Mouse (Mus musculus): Measurements from ENCODE around the gene Gdpd3.
A peak's percentile ranks its signal among the peaks of the same experiment; 100 is the strongest.

The Gdpd3 gene

GRCm38 (mm10) chr7:126803751-126804150 is 37.6 kb downstream of the Gdpd3 start:
- no peak for DNase-seq (ENCODE audit: low spot score in 2 of 2)

DNA sequence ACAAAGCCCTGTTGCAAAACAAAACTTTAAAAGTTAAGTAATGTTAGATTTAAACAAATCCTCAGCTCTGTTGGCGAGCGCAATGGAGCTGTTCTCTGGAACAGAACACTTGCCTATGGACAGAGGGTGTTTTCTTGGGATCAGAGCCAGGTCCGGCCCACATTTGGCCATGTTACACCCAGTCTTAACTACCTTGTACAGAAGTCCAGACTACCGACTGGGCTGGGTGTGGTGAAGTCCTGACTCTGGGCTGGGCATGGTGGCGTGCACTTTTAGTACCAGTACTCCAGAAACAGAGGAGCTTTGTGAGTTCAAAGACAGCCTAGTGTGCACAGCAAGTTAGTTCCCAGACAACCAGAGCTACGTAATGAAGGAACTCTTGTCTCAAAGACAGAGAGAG is 40.8 kb downstream of the Gdpd3 start:
- no peak for DNase-seq (ENCODE audit: low spot score in 2 of 2)

DNA sequence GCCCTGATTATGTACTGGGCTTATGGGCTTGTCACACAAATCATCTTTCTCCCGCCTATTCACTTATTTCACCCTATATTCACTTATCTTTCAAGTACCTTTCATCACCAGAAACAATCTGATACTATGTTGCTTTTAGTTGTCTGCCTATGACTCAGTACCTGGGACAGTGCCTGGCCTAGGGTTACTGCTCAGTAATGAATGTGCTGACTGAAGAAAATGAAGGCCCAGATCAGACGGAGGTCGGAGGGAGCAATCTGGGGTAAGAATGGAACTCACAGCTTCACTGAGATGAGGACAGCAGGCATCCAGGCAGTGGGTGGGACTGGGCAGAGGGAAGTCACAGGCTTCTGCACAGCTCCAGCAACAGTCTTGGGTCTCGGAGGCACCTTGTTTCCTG is 41.3 kb downstream of the Gdpd3 start:
- DNase-seq (ENCODE audit: low spot score in 2 of 2): no peak

GRCm38 (mm10) chr7:126808703-126809455 is 42.7 kb downstream of the Gdpd3 start:
- DNase-seq (ENCODE audit: low spot score in 2 of 2): peak; percentile 66 to 85

GRCm38 (mm10) chr7:126809723-126810369 is 43.7 kb downstream of the Gdpd3 start:
- no peak for DNase-seq (ENCODE audit: low spot score in 2 of 2)

GRCm38 (mm10) chr7:126815726-126816222 is 49.6 kb downstream of the Gdpd3 start:
- DNase-seq (ENCODE audit: low spot score in 2 of 2): no peak

- DNase-seq (ENCODE audit: low spot score in 2 of 2): no peak
Observed at GRCm38 (mm10) chr7:126816494-126816893, 50.4 kb downstream of the Gdpd3 start.

DNA sequence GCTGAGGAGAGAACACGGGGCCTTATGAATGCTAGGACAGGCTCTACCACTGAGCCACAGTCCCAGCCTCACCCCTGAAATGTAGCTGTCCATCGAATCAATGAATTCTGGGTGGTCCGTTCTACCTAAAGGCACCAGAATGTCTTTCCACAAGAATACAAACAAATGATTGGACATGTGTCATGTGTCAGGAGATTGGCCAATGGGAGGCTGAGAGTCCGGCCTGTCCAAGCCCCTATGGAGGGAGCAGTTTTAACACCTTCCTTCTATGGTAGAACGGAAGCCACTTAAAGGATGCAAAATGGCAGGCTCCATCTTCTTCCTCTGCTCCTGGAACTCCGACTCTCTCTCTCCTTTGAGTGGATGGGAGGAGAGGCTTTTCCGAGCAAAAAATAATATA is 51.5 kb downstream of the Gdpd3 start:
- DNase-seq (ENCODE audit: low spot score in 2 of 2): no peak

GRCm38 (mm10) chr7:126818818-126819217 is 52.7 kb downstream of the Gdpd3 start:
- no peak for DNase-seq (ENCODE audit: low spot score in 2 of 2)

- peak; percentile 76 to 91 for DNase-seq (ENCODE audit: low spot score in 2 of 2)
Observed at GRCm38 (mm10) chr7:126821835-126822511, 55.8 kb downstream of the Gdpd3 start.

DNA sequence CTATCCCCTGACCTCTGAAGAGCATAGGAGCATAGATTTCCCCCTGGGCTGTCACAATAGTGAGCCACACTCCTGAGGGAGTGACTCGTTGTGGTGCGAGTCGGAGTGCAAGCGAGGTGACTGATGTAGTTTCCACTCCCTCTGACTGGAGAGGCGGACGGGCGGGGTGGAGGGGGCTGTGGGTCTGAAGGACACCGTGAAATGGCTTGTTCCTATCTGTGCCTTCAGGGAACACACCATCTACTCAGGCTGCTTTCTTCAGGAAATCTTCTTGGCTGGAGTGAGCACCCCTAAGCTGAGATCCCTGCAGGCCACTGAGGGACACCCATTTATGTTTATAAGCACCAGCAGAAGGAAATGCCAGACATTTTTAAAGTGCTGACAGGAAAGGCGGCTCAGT is 56.6 kb downstream of the Gdpd3 start:
- no peak for DNase-seq (ENCODE audit: low spot score in 2 of 2)

- peak in 1 of 2 experiments; percentile 61 for DNase-seq (ENCODE audit: low spot score in 2 of 2)
Observed at GRCm38 (mm10) chr7:126823202-126823711, 57.1 kb downstream of the Gdpd3 start.

DNA sequence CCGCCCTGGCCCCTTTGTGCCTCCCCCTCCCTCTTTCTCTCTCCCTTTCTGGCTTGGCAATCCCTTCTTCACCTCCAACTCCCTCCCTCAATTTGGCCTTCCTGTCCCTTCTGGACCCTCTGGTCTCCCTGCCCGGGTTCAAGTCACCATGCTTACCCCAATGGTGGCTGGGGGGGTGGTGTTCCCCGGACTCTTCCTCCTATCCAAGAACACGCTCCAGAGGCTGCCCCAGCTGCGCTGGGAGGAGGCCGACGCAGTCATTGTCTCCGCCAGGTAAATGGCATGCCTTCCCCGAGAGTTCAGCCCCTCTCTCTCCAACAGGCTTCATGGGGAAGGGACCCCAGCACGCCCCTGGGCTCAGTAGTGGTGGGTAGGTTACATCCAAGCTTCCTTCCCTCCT is 57.8 kb downstream of the Gdpd3 start:
- no peak for DNase-seq (ENCODE audit: low spot score in 2 of 2)
